25 mouse cellular contexts compared by ENCODE assay signal in genomic region chr3:75395918-75396317, GRCm38 (mm10).
DNase-seq lines count a peak whose midpoint lies in the region; ATAC-seq and TF ChIP-seq lines count a peak whose summit lies in the region.
"Had no signal": no experiment of that assay in that cellular context is flagged by ENCODE, and none has a peak within 500 bp of the region (broad histone marks: within the 10 kb centered on the region; RNA-seq: fewer than 3 reads in every experiment).

No protein-coding gene starts in this region.

- H3K4me1 ChIP-seq in forebrain, embryonic 12.5 days = peaks cover 15% of the 10 kb centered on the region
- peaks cover 9% of the 10 kb centered on the region for H3K4me1 ChIP-seq in forebrain, embryonic 10.5 days
- H3K4me1 ChIP-seq in midbrain, embryonic 12.5 days = peaks cover 9% of the 10 kb centered on the region; the same call in 1 of the 2 replicates
- no peaks in the 10 kb centered on the region; the same call in 1 of the 2 replicates for H3K4me1 ChIP-seq in midbrain, embryonic 14.5 days (ENCODE audit: control insufficient read depth, insufficient read depth, low read length)
- no peaks in the 10 kb centered on the region; the same call in 1 of the 2 replicates for H3K4me1 ChIP-seq in hindbrain, postnatal 0 days (ENCODE audit: insufficient read depth, low read length)
- H3K4me1 ChIP-seq: embryonic facial prominence, embryonic 15.5 days; limb, embryonic 15.5 days; lung, embryonic 15.5 days; stomach, embryonic 15.5 days had no signal

- ATAC-seq in forebrain, embryonic 12.5 days (ENCODE audit: low FRiP score) = peak; percentile 28
- ATAC-seq in midbrain, embryonic 12.5 days (ENCODE audit: low FRiP score, low read depth) = 0 out of 2 replicates have a peak, but pooled peaks have one; percentile 35
- no peak for ATAC-seq in midbrain, embryonic 14.5 days (ENCODE audit: low FRiP score, low TSS enrichment)
- 0 out of 2 replicates have a peak, but pooled peaks have one; percentile 2 for ATAC-seq in hindbrain, postnatal 0 days
- ATAC-seq: intestine, embryonic 16.5 days had no signal

- no peaks in the 10 kb centered on the region for H3K27me3 ChIP-seq in forebrain, embryonic 12.5 days
- H3K27me3 ChIP-seq in forebrain, embryonic 10.5 days (ENCODE audit: poor library complexity, severe bottlenecking) = no peaks in the 10 kb centered on the region
- no peaks in the 10 kb centered on the region for H3K27me3 ChIP-seq in midbrain, embryonic 12.5 days
- H3K27me3 ChIP-seq in midbrain, embryonic 14.5 days (ENCODE audit: control insufficient read depth, insufficient read depth, low read length) = no peaks in the 10 kb centered on the region
- no peaks in the 10 kb centered on the region for H3K27me3 ChIP-seq in hindbrain, postnatal 0 days (ENCODE audit: insufficient read depth, low read length)
- H3K27me3 ChIP-seq: embryonic facial prominence, embryonic 15.5 days; limb, embryonic 15.5 days; lung, embryonic 15.5 days; neural tube, embryonic 15.5 days; stomach, embryonic 15.5 days had no signal

- WGBS in forebrain, embryonic 12.5 days = 66% methylated on average over 4 of the region's 4 CpGs
- 91% methylated on average over 4 of the region's 4 CpGs for WGBS in forebrain, embryonic 10.5 days
- 93% methylated on average over 4 of the region's 4 CpGs for WGBS in midbrain, embryonic 12.5 days
- WGBS in midbrain, embryonic 14.5 days = 85% methylated on average over 4 of the region's 4 CpGs
- WGBS in hindbrain, postnatal 0 days = 76% methylated on average over 4 of the region's 4 CpGs

- DNase-seq in forebrain, embryonic 10.5 days (ENCODE audit: extremely low spot score, low spot score) = no peak
- no peak for DNase-seq in midbrain, embryonic 14.5 days
- no peak for DNase-seq in hindbrain, postnatal 0 days (ENCODE audit: low spot score)
- DNase-seq in kidney, postnatal 25 days = no peak
- DNase-seq in urinary bladder, adult 18-20 months (ENCODE audit: low spot score in 2 of 2) = no peak
- DNase-seq: adrenal gland, postnatal 25 days; cerebellum, adult 9-10 months; gastrocnemius, postnatal 14 days; heart, adult 11 months; kidney, adult 9 months; kidney, postnatal 14 days; lung, postnatal 4 days; right cerebral cortex, adult 18-20 months; thymus, postnatal 36 days had no signal

- no peak overlapping the region for H3K27ac ChIP-seq in forebrain, embryonic 12.5 days
- H3K27ac ChIP-seq in forebrain, embryonic 10.5 days = no peak overlapping the region
- H3K27ac ChIP-seq in midbrain, embryonic 12.5 days (replicated peaks) = 0 out of 2 replicates have a peak overlapping the region, but pooled peaks have one; percentile 64
- H3K27ac ChIP-seq in midbrain, embryonic 14.5 days (replicated peaks; ENCODE audit: low read depth, low read length) = no peak overlapping the region; the same call in 1 of the 2 replicates
- H3K27ac ChIP-seq in hindbrain, postnatal 0 days = peak overlapping the region; percentile 62; the same call in 1 of the 2 replicates
- H3K27ac ChIP-seq: embryonic facial prominence, embryonic 15.5 days; limb, embryonic 15.5 days; liver, embryonic 14.5 days; lung, embryonic 15.5 days; stomach, embryonic 15.5 days had no signal

- no peak overlapping the region for H3K4me2 ChIP-seq in forebrain, embryonic 12.5 days
- no peak overlapping the region for H3K4me2 ChIP-seq in midbrain, embryonic 12.5 days (replicated peaks)
- H3K4me2 ChIP-seq in midbrain, embryonic 14.5 days (ENCODE audit: low read length) = no peak overlapping the region
- H3K4me2 ChIP-seq in hindbrain, postnatal 0 days (ENCODE audit: low read depth, low read length) = no peak overlapping the region
- H3K4me2 ChIP-seq: embryonic facial prominence, embryonic 15.5 days; heart, embryonic 11.5 days; limb, embryonic 15.5 days; lung, embryonic 15.5 days; stomach, embryonic 15.5 days had no signal

- H3K9me3 ChIP-seq in forebrain, embryonic 12.5 days = no peaks in the 10 kb centered on the region
- H3K9me3 ChIP-seq in forebrain, embryonic 10.5 days = no peaks in the 10 kb centered on the region
- no peaks in the 10 kb centered on the region for H3K9me3 ChIP-seq in midbrain, embryonic 12.5 days
- H3K9me3 ChIP-seq in midbrain, embryonic 14.5 days (ENCODE audit: control insufficient read depth, low read length) = no peaks in the 10 kb centered on the region
- H3K9me3 ChIP-seq in hindbrain, postnatal 0 days (ENCODE audit: low read length) = no peaks in the 10 kb centered on the region
- H3K9me3 ChIP-seq: embryonic facial prominence, embryonic 15.5 days; limb, embryonic 15.5 days; lung, embryonic 15.5 days; neural tube, embryonic 15.5 days; stomach, embryonic 15.5 days had no signal

- TF ChIP-seq CTCF in hindbrain, postnatal 0 days (IDR thresholded peaks at IDR 0.05; ENCODE audit: low read depth) = no peak

- no peak overlapping the region for H3K4me3 ChIP-seq in forebrain, embryonic 12.5 days (replicated peaks)
- no peak overlapping the region for H3K4me3 ChIP-seq in forebrain, embryonic 10.5 days
- H3K4me3 ChIP-seq in midbrain, embryonic 12.5 days = no peak overlapping the region
- no peak overlapping the region for H3K4me3 ChIP-seq in midbrain, embryonic 14.5 days (replicated peaks; ENCODE audit: low read depth, low read length)
- no peak overlapping the region for H3K4me3 ChIP-seq in hindbrain, postnatal 0 days (ENCODE audit: low read length)
- H3K4me3 ChIP-seq: embryonic facial prominence, embryonic 15.5 days; limb, embryonic 15.5 days; lung, embryonic 15.5 days; myocyte; neural tube, embryonic 15.5 days; stomach, embryonic 15.5 days had no signal

- H3K36me3 ChIP-seq in forebrain, embryonic 12.5 days (replicated peaks) = no peaks in the 10 kb centered on the region
- no peaks in the 10 kb centered on the region for H3K36me3 ChIP-seq in forebrain, embryonic 10.5 days (replicated peaks)
- no peaks in the 10 kb centered on the region for H3K36me3 ChIP-seq in midbrain, embryonic 12.5 days
- H3K36me3 ChIP-seq in midbrain, embryonic 14.5 days (ENCODE audit: control insufficient read depth, insufficient read depth, low read length) = no peaks in the 10 kb centered on the region
- no peaks in the 10 kb centered on the region for H3K36me3 ChIP-seq in hindbrain, postnatal 0 days (ENCODE audit: insufficient read depth, low read length)
- H3K36me3 ChIP-seq: embryonic facial prominence, embryonic 15.5 days; limb, embryonic 15.5 days; lung, embryonic 15.5 days; neural tube, embryonic 15.5 days; stomach, embryonic 15.5 days had no signal

- H3K9ac ChIP-seq in forebrain, embryonic 12.5 days = no peak overlapping the region
- no peak overlapping the region for H3K9ac ChIP-seq in midbrain, embryonic 12.5 days (replicated peaks)
- H3K9ac ChIP-seq in midbrain, embryonic 14.5 days (replicated peaks; ENCODE audit: low read length) = no peak overlapping the region
- no peak overlapping the region for H3K9ac ChIP-seq in hindbrain, postnatal 0 days (replicated peaks; ENCODE audit: low read length)
- H3K9ac ChIP-seq: embryonic facial prominence, embryonic 15.5 days; limb, embryonic 15.5 days; liver, embryonic 14.5 days; lung, embryonic 15.5 days; neural tube, embryonic 15.5 days; stomach, embryonic 15.5 days had no signal

Comparison
In these comparisons a context has a peak if more than half of its experiments do, and no peak if none do; other contexts are left out.
1. H3K27ac ChIP-seq: peak in midbrain, embryonic 12.5 days (single experiment) and hindbrain, postnatal 0 days (single experiment); none in forebrain, embryonic 12.5 days (single experiment), forebrain, embryonic 10.5 days (single experiment) and midbrain, embryonic 14.5 days (single experiment).